Mouse (Mus musculus): ENCODE measurements around the gene Eif3f. TPM values are rescaled to one million over a fixed set of nuclear protein-coding genes. Genes with fewer than 3 reads are reported as not detected.

Eif3f gene
- polyA plus RNA-seq, 1 experiment from 2014 or later = 83.4 TPM

DNA sequence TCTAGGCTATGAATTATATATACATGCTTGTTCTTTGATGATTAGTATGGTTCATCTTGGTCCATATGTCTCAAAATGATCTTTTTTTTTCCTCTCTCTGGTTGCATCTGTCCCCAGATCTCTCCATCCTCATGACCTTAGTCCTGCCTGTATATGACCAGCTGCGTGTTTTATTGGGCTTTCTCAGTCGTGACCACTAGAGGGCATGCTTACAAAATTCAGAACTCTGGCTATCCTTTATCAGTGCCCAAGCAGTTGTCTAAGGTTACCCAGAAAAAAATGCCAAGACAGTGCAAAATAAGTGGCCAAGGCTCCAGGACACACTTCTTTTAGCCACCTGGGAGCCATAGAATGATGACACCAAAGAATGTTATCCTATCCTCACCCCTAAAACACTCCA lies 9.8 kb downstream of the Eif3f start:
- H3K36me3 ChIP-seq = peaks cover 44% of the 10 kb centered on the region
- no peak overlapping the region for H3K27ac ChIP-seq
- 13% methylated on average over 2 of the region's 2 CpGs for WGBS

DNA sequence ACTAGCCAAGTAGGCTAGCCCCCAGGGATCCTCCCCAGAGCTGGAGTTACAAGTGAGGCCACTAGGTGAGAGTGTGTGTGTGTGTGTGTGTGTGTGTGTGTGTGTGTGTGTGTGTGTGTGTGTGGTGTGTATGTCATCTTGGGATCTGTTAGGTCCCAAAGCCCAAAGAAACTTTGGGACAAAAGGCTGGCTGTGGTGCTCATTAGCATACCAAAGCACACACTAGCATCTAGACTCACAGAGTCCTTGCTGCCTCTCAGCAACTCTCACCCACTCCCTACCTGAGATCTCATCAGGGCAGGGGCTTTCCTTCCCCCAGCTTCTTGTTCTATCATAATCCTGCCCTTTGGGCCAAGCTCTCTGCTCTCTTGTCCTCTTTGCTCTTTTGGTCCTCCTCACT lies 14.4 kb downstream of the Eif3f start:
- H3K4me3 ChIP-seq (replicated peaks) = no peak overlapping the region
- ATAC-seq (ENCODE audit: insufficient read depth, low FRiP score, low read depth) = no peak
- no peak overlapping the region for H3K27ac ChIP-seq
- H3K27me3 ChIP-seq (replicated peaks) = peaks cover 39% of the 10 kb centered on the region
- no peak overlapping the region for H3K4me2 ChIP-seq
- H3K9me3 ChIP-seq = no peaks in the 10 kb centered on the region
- H3K4me1 ChIP-seq = peaks cover 10% of the 10 kb centered on the region
- H3K9ac ChIP-seq = no peak overlapping the region
- 0 out of 2 replicates have a peak, but pooled peaks cover 4% of the 10 kb centered on the region for H3K36me3 ChIP-seq

More for the DNA sequence above, 9.8 kb downstream of the Eif3f start:
- no peaks in the 10 kb centered on the region for H3K4me1 ChIP-seq
- H3K9me3 ChIP-seq = no peaks in the 10 kb centered on the region
- H3K4me2 ChIP-seq = no peak overlapping the region
- H3K27me3 ChIP-seq (replicated peaks) = peaks cover under 1% of the 10 kb centered on the region; the same call in 1 of the 2 replicates
- H3K9ac ChIP-seq = no peak overlapping the region
- ATAC-seq (ENCODE audit: insufficient read depth, low FRiP score, low read depth) = no peak
- H3K4me3 ChIP-seq (replicated peaks) = no peak overlapping the region

DNA sequence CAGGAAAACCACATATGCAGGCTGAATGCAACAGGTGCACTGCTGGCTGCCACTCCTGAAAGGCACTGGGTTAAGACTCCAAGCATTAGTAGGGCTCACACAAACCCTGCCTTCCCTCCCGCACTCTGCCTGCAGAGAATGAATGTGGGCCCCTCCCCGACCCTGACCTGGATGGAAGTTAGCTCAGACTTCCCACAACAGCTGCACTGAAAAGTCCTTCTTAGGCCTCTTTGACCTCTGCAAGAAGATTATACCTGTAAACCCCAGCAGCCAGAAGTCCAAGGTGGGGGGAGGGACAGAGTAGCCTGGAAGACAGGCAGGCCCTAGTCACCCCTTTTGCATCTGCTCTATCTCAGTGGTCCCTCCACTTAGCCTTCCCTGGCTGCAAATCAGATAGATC lies 15.1 kb downstream of the Eif3f start:
- Histone ChIP-seq H3K9me3 (no peaks in the 10 kb centered on the region), H3K36me3 (0 out of 2 replicates have a peak, but pooled peaks cover 1% of the 10 kb centered on the region), H3K9ac (no peak overlapping the region), H3K27me3 (replicated peaks) (peaks cover 39% of the 10 kb centered on the region), H3K27ac (no peak overlapping the region), H3K4me3 (replicated peaks) (no peak overlapping the region), H3K4me1 (peaks cover 10% of the 10 kb centered on the region), H3K4me2 (no peak overlapping the region)
- 35% methylated on average over 2 of the region's 2 CpGs for WGBS
- ATAC-seq (ENCODE audit: insufficient read depth, low FRiP score, low read depth) = no peak

DNA sequence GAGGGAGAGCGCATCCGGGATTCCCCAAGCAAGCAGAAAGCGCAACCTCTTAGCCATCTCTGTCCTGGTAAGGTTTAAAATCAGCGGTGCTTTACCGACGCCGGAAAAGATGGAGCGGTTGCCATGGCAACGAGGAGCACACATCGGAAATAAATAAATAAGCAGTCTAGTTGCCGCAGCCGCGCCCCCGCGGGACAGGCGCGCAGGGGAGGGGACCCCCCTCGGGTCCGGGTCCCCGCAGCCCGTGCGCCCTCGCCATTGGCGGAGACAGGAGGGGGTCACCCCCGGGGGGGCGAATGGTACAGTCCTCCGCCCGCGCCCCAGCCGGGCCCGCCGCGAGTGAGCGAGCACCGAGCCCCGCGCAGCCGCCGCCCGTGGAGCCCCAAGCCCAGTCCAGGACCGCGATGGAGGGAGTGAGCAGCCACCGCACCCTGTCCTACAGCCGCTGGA lies 16.1 kb downstream of the Eif3f start, which contains the start of gene Tub:
Tub (plus strand) TSS at position 27 of the 450 bp plus-strand sequence.
- no peak within 1 kb of the TSS for H3K27ac ChIP-seq
- peaks cover 39% of the 10 kb centered on the region for H3K27me3 ChIP-seq (replicated peaks)
- peak within 1 kb of the TSS; percentile 39 for H3K4me3 ChIP-seq (replicated peaks)
- H3K9ac ChIP-seq = no peak within 1 kb of the TSS
- no peaks in the 10 kb centered on the region for H3K36me3 ChIP-seq
- ATAC-seq (ENCODE audit: insufficient read depth, low FRiP score, low read depth) = 0 out of 2 replicates have a peak, but pooled peaks have one; percentile 53
- H3K9me3 ChIP-seq = no peaks in the 10 kb centered on the region
- H3K4me1 ChIP-seq = peaks cover 10% of the 10 kb centered on the region
- under 1% methylated on average over 42 of the region's 44 CpGs for whole genome bisulfite sequencing
- peak within 1 kb of the TSS; percentile 72 for H3K4me2 ChIP-seq

DNA sequence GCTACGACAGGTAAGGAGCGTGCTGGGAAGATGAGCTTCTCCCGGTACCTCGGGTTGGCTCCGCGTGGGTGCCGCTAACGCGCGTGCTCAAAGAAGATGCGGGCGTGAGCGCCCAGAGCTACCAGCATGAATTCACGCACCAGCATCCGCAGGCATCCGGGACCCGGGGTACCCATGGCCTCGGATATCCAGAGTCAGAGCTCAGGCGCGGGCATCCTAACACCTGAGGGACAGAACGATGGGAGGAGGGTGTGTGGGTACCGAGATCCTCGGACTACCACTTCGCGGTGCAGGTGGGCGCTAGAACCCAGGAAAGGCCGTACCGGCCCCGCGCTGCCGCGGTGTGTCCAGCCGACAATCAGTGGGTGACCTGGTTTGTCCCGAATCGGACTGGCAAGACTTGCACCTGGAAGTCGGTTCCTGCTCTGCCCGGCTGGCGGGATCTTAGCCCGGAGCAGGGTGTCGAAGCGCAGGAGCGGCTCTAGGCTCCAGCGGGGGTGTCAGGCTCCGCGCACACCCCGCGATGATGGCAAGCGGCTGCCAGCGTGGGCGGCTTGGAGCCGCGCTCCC lies 16.6 kb downstream of the Eif3f start:
- peaks cover 39% of the 10 kb centered on the region for H3K27me3 ChIP-seq (replicated peaks)
- no peaks in the 10 kb centered on the region for H3K9me3 ChIP-seq
- peaks cover 10% of the 10 kb centered on the region for H3K4me1 ChIP-seq
- H3K4me3 ChIP-seq (replicated peaks) = peak overlapping the region; percentile 39
- peak overlapping the region; percentile 72 for H3K4me2 ChIP-seq
- H3K36me3 ChIP-seq = no peaks in the 10 kb centered on the region
- whole genome bisulfite sequencing = under 1% methylated on average over 52 of the region's 52 CpGs
- no peak for ATAC-seq (ENCODE audit: insufficient read depth, low FRiP score, low read depth)
- H3K27ac ChIP-seq = no peak overlapping the region
- no peak overlapping the region for H3K9ac ChIP-seq

DNA sequence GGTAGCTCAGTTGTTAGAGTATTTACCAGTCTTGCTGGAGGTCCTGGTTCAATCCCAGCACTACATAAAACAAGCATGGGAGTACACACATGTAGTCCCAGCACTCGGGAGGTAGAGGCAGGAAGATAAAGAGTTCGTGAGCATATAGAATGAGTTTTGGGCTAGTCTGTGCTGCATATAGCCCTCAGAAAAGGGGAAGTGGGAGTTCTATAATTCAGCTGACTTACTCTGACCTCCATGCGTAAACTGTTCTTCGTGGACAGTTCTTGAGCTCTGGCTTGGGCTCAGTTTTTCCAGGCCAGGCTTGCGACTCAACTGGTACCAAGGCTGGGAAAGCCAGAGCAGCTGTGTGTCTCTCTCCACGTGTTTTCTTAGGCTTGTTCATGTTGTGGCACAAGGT lies 18.6 kb downstream of the Eif3f start:
- ATAC-seq (ENCODE audit: insufficient read depth, low FRiP score, low read depth) = no peak
- peaks cover 39% of the 10 kb centered on the region for H3K27me3 ChIP-seq (replicated peaks)
- peaks cover 10% of the 10 kb centered on the region for H3K4me1 ChIP-seq
- H3K4me3 ChIP-seq (replicated peaks) = no peak overlapping the region
- 67% methylated on average over 6 of the region's 6 CpGs for WGBS
- H3K4me2 ChIP-seq = no peak overlapping the region
- no peak overlapping the region for H3K9ac ChIP-seq
- H3K9me3 ChIP-seq = no peaks in the 10 kb centered on the region
- no peaks in the 10 kb centered on the region for H3K36me3 ChIP-seq
- H3K27ac ChIP-seq = no peak overlapping the region

DNA sequence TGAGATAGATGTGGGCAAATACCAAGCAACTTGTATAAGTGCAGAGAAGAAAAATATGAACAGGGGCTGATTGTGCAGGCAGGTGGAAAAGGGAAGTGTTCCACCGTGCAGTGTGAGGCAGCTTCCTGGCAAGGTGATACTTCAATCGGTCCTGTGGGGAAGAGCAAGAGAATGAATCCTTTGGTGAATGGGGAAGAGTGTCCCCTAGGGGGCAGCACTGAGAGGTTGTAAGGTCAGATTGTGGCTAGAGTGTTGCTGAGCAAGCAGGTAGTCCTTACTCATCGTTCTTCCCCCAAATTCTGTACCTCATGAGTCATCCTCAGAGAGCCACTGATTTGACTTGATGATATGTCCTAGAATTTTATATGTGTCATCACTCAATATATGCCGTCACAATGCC lies 20.0 kb downstream of the Eif3f start:
- no peak overlapping the region for H3K9ac ChIP-seq
- 53% methylated on average over 4 of the region's 4 CpGs for WGBS

DNA sequence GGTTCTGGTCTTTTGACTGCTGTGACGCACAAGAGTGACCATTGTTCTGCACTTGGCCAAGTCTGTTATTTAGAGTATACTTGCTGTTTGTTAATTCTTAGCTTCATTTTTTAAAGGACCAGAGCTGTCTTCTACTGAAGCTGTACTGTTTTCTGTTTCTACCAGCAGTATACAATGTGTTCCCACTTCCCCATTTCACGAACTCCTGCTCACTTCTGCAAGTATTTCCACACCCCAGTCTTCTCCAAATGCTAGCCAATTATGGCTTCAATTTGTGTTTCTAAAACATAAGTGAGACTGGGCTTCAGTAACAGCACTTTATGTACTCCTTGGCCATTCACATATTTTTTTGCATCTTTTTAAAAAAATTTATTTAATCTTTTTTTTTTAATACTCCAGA lies 23.5 kb downstream of the Eif3f start:
- H3K4me2 ChIP-seq = no peak overlapping the region
- ATAC-seq (ENCODE audit: insufficient read depth, low FRiP score, low read depth) = no peak
- H3K9me3 ChIP-seq = no peaks in the 10 kb centered on the region
- H3K36me3 ChIP-seq = no peaks in the 10 kb centered on the region
- peaks cover 6% of the 10 kb centered on the region for H3K27me3 ChIP-seq (replicated peaks)
- no peak overlapping the region for H3K27ac ChIP-seq
- WGBS = 71% methylated on average over 2 of the region's 2 CpGs
- no peak overlapping the region for H3K9ac ChIP-seq
- no peak overlapping the region for H3K4me3 ChIP-seq (replicated peaks)
- no peaks in the 10 kb centered on the region for H3K4me1 ChIP-seq

More for the DNA sequence above, 20.0 kb downstream of the Eif3f start:
- peaks cover 37% of the 10 kb centered on the region for H3K27me3 ChIP-seq (replicated peaks)
- no peak overlapping the region for H3K4me3 ChIP-seq (replicated peaks)
- no peak for ATAC-seq (ENCODE audit: insufficient read depth, low FRiP score, low read depth)
- no peaks in the 10 kb centered on the region for H3K9me3 ChIP-seq
- no peaks in the 10 kb centered on the region for H3K36me3 ChIP-seq
- no peak overlapping the region for H3K27ac ChIP-seq
- peaks cover 10% of the 10 kb centered on the region for H3K4me1 ChIP-seq
- no peak overlapping the region for H3K4me2 ChIP-seq

DNA sequence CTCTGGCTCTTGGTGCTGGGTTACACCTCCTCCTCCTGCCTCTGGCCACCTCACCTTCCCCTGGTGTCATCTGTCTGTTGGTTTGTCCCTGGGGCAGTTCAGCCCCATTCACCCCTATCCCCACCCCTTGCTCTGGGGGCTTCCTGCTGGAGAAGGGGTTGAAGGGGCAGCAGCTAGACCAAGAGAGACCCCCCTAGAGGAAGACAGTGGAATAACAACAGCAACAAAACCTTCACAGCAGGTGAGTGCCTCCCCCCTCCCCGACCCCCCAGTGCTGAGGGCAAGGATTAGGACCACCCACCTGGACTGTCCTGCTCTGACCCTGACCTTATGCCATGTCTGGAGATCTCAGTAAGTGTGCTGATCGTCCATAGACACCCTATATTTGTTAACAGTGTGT lies 31.8 kb downstream of the Eif3f start:
- no peak overlapping the region for H3K4me2 ChIP-seq
- no peak for ATAC-seq (ENCODE audit: insufficient read depth, low FRiP score, low read depth)
- no peak overlapping the region for H3K27ac ChIP-seq
- H3K9ac ChIP-seq = no peak overlapping the region
- H3K36me3 ChIP-seq = no peaks in the 10 kb centered on the region
- no peaks in the 10 kb centered on the region for H3K9me3 ChIP-seq
- no peaks in the 10 kb centered on the region for H3K27me3 ChIP-seq (replicated peaks)
- 27% methylated on average over 2 of the region's 2 CpGs for WGBS
- no peak overlapping the region for H3K4me3 ChIP-seq (replicated peaks)
- no peaks in the 10 kb centered on the region for H3K4me1 ChIP-seq

DNA sequence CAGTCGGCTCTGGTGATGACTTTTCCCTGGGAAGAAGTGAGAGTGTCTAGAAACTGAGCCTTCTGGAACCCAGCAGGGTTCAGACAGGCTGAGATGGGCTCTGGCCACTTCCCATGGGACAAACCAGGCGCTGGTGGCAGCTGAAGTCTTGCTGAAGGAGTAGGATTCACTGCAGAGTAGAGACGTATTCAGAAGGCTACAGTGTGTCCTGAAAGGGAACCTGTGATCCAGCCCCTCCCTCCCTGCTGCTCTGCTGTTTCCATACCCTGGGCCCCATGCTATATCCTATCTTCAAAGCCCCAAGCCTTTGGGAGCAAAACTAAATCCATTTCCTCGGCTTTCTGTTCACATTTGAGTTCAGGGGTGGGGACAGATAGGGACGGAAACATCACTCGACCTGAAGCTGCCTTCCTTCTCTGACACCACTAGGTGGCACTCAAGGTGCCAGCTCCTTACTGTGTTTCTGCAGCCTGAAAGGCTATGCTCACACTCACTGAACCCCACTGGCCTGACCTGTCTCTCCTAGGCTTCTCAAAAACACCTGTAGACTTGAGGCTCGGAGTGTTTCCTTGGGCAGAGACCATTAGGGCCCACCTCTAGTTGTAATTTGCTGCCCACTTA lies 32.6 kb downstream of the Eif3f start:
- Histone ChIP-seq H3K4me3 (replicated peaks) (no peak overlapping the region), H3K4me1 (no peaks in the 10 kb centered on the region), H3K27ac (no peak overlapping the region), H3K27me3 (replicated peaks) (no peaks in the 10 kb centered on the region), H3K4me2 (no peak overlapping the region), H3K9me3 (no peaks in the 10 kb centered on the region), H3K36me3 (no peaks in the 10 kb centered on the region), H3K9ac (no peak overlapping the region)
- ATAC-seq (ENCODE audit: insufficient read depth, low FRiP score, low read depth) = 0 out of 2 replicates have a peak, but pooled peaks have one; percentile 21
- WGBS = 26% methylated on average over 7 of the region's 7 CpGs

DNA sequence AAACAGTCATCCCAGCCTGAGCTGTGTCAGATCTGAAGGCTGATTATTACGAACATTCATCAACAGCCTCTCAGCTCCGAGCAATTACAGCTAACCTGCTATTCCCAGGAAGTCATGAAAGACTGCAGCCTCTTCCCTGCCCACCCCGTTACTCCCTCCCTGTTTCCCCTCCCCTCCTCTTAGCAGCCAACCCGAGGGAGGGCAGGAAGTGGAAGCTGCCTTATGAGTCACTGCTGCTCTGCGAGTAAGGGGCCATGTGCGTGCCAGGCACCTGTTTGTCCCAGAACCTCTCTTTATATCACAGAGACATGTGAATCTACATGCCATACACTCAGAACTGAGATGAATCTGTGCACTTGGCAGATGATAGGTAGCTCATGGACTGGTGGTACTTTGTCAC lies 34.0 kb downstream of the Eif3f start:
- no peak overlapping the region for H3K4me2 ChIP-seq
- no peaks in the 10 kb centered on the region for H3K27me3 ChIP-seq (replicated peaks)
- H3K27ac ChIP-seq = no peak overlapping the region
- no peak overlapping the region for H3K4me3 ChIP-seq (replicated peaks)
- WGBS = 27% methylated on average over 6 of the region's 6 CpGs
- ATAC-seq (ENCODE audit: insufficient read depth, low FRiP score, low read depth) = no peak
- H3K36me3 ChIP-seq = no peaks in the 10 kb centered on the region
- no peaks in the 10 kb centered on the region for H3K4me1 ChIP-seq
- H3K9me3 ChIP-seq = no peaks in the 10 kb centered on the region
- no peak overlapping the region for H3K9ac ChIP-seq

DNA sequence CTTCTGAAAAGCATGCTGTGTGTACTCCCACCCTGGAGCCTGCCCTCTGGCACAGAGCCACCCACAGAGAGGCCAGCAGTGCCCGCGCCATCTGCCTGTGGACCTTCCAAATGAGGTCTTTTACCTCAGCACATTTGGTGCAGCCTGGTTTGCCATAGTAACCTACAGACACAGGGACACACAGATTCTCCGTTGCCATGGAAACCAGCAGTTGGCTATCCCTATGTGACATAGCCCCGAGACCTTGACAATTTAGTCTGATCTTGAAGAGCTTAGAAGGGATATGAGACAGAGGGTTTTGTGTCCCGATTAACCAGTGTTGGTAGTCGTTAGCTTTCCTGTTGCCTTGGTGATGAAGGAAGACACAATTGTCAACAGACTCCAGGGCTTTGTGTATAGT lies 38.1 kb downstream of the Eif3f start:
- WGBS = 60% methylated on average over 6 of the region's 6 CpGs
- H3K4me1 ChIP-seq = no peaks in the 10 kb centered on the region
- no peak overlapping the region for H3K27ac ChIP-seq
- H3K9ac ChIP-seq = no peak overlapping the region
- H3K9me3 ChIP-seq = no peaks in the 10 kb centered on the region
- ATAC-seq (ENCODE audit: insufficient read depth, low FRiP score, low read depth) = no peak
- no peaks in the 10 kb centered on the region for H3K27me3 ChIP-seq (replicated peaks)
- H3K36me3 ChIP-seq = no peaks in the 10 kb centered on the region
- no peak overlapping the region for H3K4me3 ChIP-seq (replicated peaks)
- no peak overlapping the region for H3K4me2 ChIP-seq
